Mouse (Mus musculus): ENCODE measurements around the gene Tpra1.

GRCm38 (mm10) chr6:88930049-88930448, 28.0 kb downstream of the Tpra1 start:
- no peak for TF ChIP-seq POLR2A (IDR thresholded peaks at IDR 0.05; ENCODE audit: low read depth, low read length)
- TF ChIP-seq CTCF (IDR thresholded peaks at IDR 0.05; ENCODE audit: borderline replicate concordance, insufficient read depth, low read length), result no peak

Data from embryonic fibroblast, embryonic 13.5 days (primary cell).